Mouse (Mus musculus): Measurements from ENCODE around the gene Pms2.
A peak's percentile ranks its signal among the peaks of the same experiment; 100 is the strongest.

Gene Pms2

DNA sequence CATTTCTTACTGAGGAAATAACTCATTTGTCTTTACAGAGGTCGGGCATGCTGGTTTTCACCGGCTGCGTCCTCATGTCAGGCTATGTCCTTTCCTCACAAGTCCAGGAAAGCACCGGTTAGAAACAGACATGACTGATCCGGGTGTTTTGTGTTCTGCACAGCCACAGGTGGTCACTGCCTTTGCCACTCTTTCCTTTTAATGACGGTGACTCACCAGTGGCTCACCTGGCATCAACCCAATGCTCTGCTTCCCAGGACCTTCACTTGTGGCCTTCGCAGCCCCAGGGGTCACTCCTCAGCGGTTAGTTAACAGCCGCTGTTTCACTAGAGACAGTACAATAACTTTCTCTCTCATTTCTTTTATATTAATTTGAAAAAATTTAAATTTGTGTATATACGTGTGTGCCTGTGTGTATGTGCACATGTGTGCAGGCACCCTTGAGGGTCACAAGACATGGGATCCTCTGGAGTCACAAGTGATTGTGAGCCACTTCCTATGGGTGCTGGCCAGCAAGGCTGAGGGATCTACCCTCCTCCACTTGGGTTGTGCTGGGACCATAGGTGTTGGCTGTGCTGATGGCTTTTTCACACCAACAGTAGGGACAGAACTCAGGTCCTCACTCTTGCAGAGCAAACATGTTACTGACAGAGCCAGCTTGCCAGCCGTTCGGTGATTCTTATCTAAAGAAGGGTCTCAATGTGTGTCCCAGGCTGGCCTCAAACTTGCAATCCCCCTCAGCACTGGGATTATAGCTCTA lies 56.0 kb downstream of the Pms2 start:
- Histone ChIP-seq H3K4me3 (replicated peaks; ENCODE audit: low read length) (no peak overlapping the region), H3K4me1 (replicated peaks; ENCODE audit: low read depth, low read length) (no peaks in the 10 kb centered on the region), H3K36me3 (ENCODE audit: insufficient read depth, low read length) (no peaks in the 10 kb centered on the region), H3K9me3 (ENCODE audit: low read length) (peaks cover 13% of the 10 kb centered on the region), H3K27me3 (ENCODE audit: insufficient read depth, low read length) (no peaks in the 10 kb centered on the region)
- TF ChIP-seq CTCF (conservative IDR thresholded peaks at IDR 0.05; ENCODE audit: low read length) (no peak), NANOG (IDR thresholded peaks at IDR 0.05; ENCODE audit: borderline replicate concordance, low read length) (no peak), POU5F1 (IDR thresholded peaks at IDR 0.05; ENCODE audit: borderline replicate concordance, low read length) (no peak)

DNA sequence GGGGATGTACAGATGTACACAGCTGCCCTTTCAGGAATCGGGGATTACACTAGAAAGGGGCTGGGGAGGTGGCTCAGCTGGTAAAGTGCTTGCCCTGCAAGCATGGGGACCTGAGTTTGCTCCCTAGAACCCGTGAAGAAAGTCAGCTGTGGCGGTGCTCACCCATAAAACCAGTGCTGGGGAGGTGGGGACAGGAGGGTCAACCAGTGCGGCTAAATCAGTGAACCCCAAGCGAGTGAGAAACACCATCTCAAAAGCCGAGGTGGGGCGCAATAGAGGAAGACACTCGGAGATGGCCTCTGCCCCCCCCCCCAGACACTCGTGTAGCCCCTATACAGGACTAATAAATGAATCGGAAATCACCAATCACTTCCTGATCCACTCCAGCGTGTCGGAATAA lies 56.9 kb downstream of the Pms2 start:
- H3K27me3 ChIP-seq (ENCODE audit: insufficient read depth, low read length) = no peaks in the 10 kb centered on the region
- H3K36me3 ChIP-seq (ENCODE audit: insufficient read depth, low read length) = no peaks in the 10 kb centered on the region
- H3K4me1 ChIP-seq (replicated peaks; ENCODE audit: low read depth, low read length) = no peaks in the 10 kb centered on the region
- TF ChIP-seq POU5F1 (IDR thresholded peaks at IDR 0.05; ENCODE audit: borderline replicate concordance, low read length) (no peak), CTCF (conservative IDR thresholded peaks at IDR 0.05; ENCODE audit: low read length) (no peak), NANOG (IDR thresholded peaks at IDR 0.05; ENCODE audit: borderline replicate concordance, low read length) (no peak)
- no peak overlapping the region for H3K4me3 ChIP-seq (replicated peaks; ENCODE audit: low read length)
- peaks cover 13% of the 10 kb centered on the region for H3K9me3 ChIP-seq (ENCODE audit: low read length)

DNA sequence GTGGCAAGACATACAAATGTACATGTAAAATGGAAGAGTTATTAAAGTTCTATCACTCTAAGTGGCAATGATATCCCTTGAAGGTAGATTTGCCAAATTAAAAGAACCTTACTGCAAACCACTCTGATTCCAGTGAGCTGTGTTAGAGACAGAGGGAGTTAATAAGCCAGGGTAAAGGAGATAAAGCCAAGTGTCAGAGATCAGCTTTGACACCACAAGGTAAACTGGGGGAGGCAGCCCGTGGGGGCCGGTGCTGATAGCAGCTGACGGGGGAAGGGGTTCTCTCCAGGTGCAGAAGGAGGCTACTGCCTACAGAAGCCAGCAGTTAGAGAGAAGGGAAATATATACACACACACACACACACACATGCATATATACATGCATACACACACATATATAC lies 62.9 kb downstream of the Pms2 start:
- Histone ChIP-seq H3K36me3 (ENCODE audit: insufficient read depth, low read length) (no peaks in the 10 kb centered on the region), H3K9me3 (ENCODE audit: low read length) (peaks cover under 1% of the 10 kb centered on the region), H3K27me3 (ENCODE audit: insufficient read depth, low read length) (no peaks in the 10 kb centered on the region), H3K4me3 (replicated peaks; ENCODE audit: low read length) (no peak overlapping the region), H3K4me1 (replicated peaks; ENCODE audit: low read depth, low read length) (peaks cover 12% of the 10 kb centered on the region)
- TF ChIP-seq NANOG (IDR thresholded peaks at IDR 0.05; ENCODE audit: borderline replicate concordance, low read length) (no peak), CTCF (conservative IDR thresholded peaks at IDR 0.05; ENCODE audit: low read length) (no peak), POU5F1 (IDR thresholded peaks at IDR 0.05; ENCODE audit: borderline replicate concordance, low read length) (no peak)

DNA sequence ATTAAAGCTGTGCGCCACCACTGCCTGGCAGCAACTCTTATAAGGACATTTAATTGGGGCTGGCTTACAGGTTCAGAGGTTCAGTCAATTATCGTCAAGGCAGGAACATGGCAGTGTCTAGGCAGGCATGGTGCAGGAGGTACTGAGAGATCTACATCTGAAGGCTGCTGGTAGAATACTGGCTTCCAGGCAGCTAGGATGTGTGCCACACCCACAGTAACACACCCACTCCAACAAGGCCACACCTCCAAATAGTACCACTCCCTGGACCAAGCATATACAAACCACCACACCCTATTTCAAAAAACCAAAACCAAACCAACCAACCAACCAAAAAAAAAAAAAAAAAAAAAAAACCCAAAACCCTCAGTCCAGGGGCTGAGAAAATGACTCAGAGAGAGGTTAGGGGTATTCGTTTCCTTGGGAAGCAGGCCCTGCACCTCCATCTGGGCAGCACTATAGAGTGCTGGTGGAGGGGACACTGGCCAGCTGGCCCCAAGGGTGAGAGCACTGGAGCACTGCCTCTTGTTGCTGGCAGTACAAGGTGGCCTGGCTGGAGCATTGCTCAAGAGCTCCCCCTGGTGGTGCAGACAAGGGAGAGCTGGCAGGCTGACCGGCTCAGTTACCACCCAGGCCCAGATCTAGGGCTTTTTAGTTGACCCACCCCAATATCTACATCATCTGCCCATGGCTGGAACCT lies 65.3 kb downstream of the Pms2 start:
- Histone ChIP-seq H3K4me3 (replicated peaks; ENCODE audit: low read length) (no peak overlapping the region), H3K36me3 (ENCODE audit: insufficient read depth, low read length) (no peaks in the 10 kb centered on the region), H3K4me1 (replicated peaks; ENCODE audit: low read depth, low read length) (peaks cover 15% of the 10 kb centered on the region), H3K27me3 (ENCODE audit: insufficient read depth, low read length) (no peaks in the 10 kb centered on the region), H3K9me3 (ENCODE audit: low read length) (no peaks in the 10 kb centered on the region)
- TF ChIP-seq NANOG (IDR thresholded peaks at IDR 0.05; ENCODE audit: borderline replicate concordance, low read length) (no peak), CTCF (conservative IDR thresholded peaks at IDR 0.05; ENCODE audit: low read length) (peak; percentile 87)

DNA sequence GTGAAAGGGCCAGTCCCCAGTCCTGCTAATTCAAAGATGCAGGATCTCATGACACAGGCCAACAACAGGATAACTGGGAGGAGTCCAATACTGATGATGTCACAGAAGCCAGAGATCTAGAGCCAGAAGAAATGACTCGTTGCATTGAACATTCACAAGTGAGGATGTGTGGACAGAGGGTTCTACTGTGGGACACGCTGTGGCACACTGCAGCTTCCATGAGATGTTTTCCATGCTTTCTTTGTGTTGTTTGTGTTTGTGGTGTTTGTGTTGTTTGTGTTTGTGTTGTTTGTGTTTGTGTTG lies 65.8 kb downstream of the Pms2 start:
- Histone ChIP-seq H3K4me3 (replicated peaks; ENCODE audit: low read length) (no peak overlapping the region), H3K27me3 (ENCODE audit: insufficient read depth, low read length) (no peaks in the 10 kb centered on the region), H3K4me1 (replicated peaks; ENCODE audit: low read depth, low read length) (peaks cover 15% of the 10 kb centered on the region), H3K36me3 (ENCODE audit: insufficient read depth, low read length) (no peaks in the 10 kb centered on the region), H3K9me3 (ENCODE audit: low read length) (no peaks in the 10 kb centered on the region)
- TF ChIP-seq CTCF (conservative IDR thresholded peaks at IDR 0.05; ENCODE audit: low read length) (no peak), NANOG (IDR thresholded peaks at IDR 0.05; ENCODE audit: borderline replicate concordance, low read length) (no peak), POU5F1 (IDR thresholded peaks at IDR 0.05; ENCODE audit: borderline replicate concordance, low read length) (no peak)

DNA sequence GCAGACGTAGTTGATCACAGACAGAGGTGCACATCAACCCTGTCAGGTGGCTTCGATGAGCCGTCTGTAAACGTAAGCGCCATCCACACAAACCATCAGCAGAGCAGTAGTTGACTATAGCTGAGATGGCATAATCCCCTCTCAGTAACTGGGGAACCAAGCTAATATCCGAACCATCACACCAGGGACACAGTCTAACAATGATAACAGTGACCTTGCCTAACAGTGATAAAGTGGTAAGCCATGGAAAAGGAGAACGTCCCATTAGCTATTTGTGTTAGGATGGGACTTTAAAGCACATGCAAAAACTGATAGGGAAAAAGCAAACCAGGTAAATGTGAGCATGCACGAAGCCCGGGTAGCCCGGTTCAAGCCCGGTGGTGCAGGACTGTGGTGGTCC lies 66.5 kb downstream of the Pms2 start:
- no peak overlapping the region for H3K4me3 ChIP-seq (replicated peaks; ENCODE audit: low read length)
- TF ChIP-seq CTCF (conservative IDR thresholded peaks at IDR 0.05; ENCODE audit: low read length) (no peak), NANOG (IDR thresholded peaks at IDR 0.05; ENCODE audit: borderline replicate concordance, low read length) (no peak), POU5F1 (IDR thresholded peaks at IDR 0.05; ENCODE audit: borderline replicate concordance, low read length) (no peak)
- no peaks in the 10 kb centered on the region for H3K27me3 ChIP-seq (ENCODE audit: insufficient read depth, low read length)
- H3K36me3 ChIP-seq (ENCODE audit: insufficient read depth, low read length) = no peaks in the 10 kb centered on the region
- H3K9me3 ChIP-seq (ENCODE audit: low read length) = no peaks in the 10 kb centered on the region
- peaks cover 20% of the 10 kb centered on the region for H3K4me1 ChIP-seq (replicated peaks; ENCODE audit: low read depth, low read length)

DNA sequence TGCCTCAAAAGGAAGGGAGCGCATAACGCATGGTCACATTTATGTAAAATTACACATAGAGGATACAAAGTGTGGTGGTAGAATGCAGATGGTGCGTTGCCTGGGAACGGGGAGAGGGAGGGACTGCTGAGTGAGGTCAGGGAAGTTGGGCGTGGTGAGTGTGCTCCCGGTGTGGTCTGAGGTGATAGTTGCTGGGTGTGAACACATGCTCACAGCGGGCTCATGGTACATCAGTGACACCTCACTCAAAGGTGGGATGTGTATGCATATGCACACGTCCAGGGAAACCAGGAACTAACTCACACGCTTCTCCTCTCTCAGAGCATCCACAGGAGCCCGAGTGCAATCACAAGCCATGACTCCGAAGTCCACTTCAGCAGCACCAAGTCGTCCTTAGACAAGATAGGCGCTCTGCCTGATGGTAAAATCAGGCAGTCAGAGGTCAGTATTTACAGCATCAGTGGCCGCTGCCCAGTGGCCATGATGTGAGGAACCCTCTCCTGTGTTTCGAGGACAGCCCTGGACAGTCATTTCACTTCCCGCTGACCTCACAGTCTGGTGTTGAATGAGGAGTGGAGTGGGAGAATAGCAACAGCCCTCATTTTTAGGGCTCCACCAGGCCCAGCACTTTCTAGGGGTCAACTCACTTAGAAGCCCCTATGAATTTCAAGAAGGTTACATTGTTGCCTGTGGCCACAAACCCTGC lies 67.1 kb downstream of the Pms2 start:
- TF ChIP-seq POU5F1 (IDR thresholded peaks at IDR 0.05; ENCODE audit: borderline replicate concordance, low read length) (no peak), CTCF (conservative IDR thresholded peaks at IDR 0.05; ENCODE audit: low read length) (no peak), NANOG (IDR thresholded peaks at IDR 0.05; ENCODE audit: borderline replicate concordance, low read length) (no peak)
- no peaks in the 10 kb centered on the region for H3K9me3 ChIP-seq (ENCODE audit: low read length)
- no peaks in the 10 kb centered on the region for H3K36me3 ChIP-seq (ENCODE audit: insufficient read depth, low read length)
- H3K27me3 ChIP-seq (ENCODE audit: insufficient read depth, low read length) = no peaks in the 10 kb centered on the region
- H3K4me3 ChIP-seq (replicated peaks; ENCODE audit: low read length) = peak overlapping the region; percentile 32; the same call in 1 of the 2 replicates
- peaks cover 25% of the 10 kb centered on the region for H3K4me1 ChIP-seq (replicated peaks; ENCODE audit: low read depth, low read length)

DNA sequence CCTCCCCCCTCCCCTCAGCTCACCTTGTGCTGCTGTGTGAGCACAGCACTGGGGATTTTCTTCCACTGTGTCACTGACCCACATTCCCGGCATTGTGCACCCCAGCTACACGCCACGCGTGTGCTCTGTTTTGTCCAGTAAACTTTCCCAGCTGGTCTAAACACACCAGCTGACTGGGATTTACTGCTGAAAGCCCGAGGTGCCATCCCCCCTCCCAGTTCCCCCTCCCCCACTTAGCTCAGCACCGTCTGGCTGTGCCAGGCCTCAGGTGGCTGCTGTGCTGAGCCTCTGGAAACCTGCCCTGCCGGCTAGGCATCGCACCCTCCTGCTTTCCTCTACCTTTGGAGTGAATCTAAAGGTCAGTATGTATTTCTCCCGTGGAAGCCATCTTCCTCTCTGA lies 71.1 kb downstream of the Pms2 start:
- no peaks in the 10 kb centered on the region for H3K9me3 ChIP-seq (ENCODE audit: low read length)
- no peak overlapping the region for H3K4me3 ChIP-seq (replicated peaks; ENCODE audit: low read length)
- no peak for TF ChIP-seq NANOG (IDR thresholded peaks at IDR 0.05; ENCODE audit: borderline replicate concordance, low read length)
- TF ChIP-seq CTCF (conservative IDR thresholded peaks at IDR 0.05; ENCODE audit: low read length) = no peak
- no peak for TF ChIP-seq POU5F1 (IDR thresholded peaks at IDR 0.05; ENCODE audit: borderline replicate concordance, low read length)
- H3K4me1 ChIP-seq (replicated peaks; ENCODE audit: low read depth, low read length) = peaks cover 26% of the 10 kb centered on the region
- peaks cover 26% of the 10 kb centered on the region for H3K36me3 ChIP-seq (ENCODE audit: insufficient read depth, low read length)
- no peaks in the 10 kb centered on the region for H3K27me3 ChIP-seq (ENCODE audit: insufficient read depth, low read length)
